7 mouse cellular contexts compared by ENCODE assay signal in genomic region chr2:30048101-30048501, GRCm38 (mm10). TPM values are rescaled to one million over a fixed set of nuclear protein-coding genes. Genes with fewer than 3 reads are reported as not detected.
DNase-seq lines count a peak whose midpoint lies in the region; ATAC-seq and TF ChIP-seq lines count a peak whose summit lies in the region.

No protein-coding gene starts in this region.

- H3K27me3 ChIP-seq in lung, embryonic 16.5 days (ENCODE audit: control insufficient read depth, insufficient read depth, low read depth, low read length) = no peaks in the 10 kb centered on the region
- no peaks in the 10 kb centered on the region for H3K27me3 ChIP-seq in embryonic facial prominence, embryonic 14.5 days (replicated peaks; ENCODE audit: control insufficient read depth, insufficient read depth, low read length)
- H3K27me3 ChIP-seq in limb, embryonic 11.5 days (ENCODE audit: control insufficient read depth, insufficient read depth, low read length) = no peaks in the 10 kb centered on the region
- H3K27me3 ChIP-seq in small intestine, adult 2 months (ENCODE audit: control insufficient read depth, insufficient read depth, low read length) = no peaks in the 10 kb centered on the region

- TF ChIP-seq POLR2A in small intestine, adult 2 months (IDR thresholded peaks at IDR 0.05; ENCODE audit: low read depth, low read length) = no peak

- no peak for TF ChIP-seq CTCF in small intestine, adult 2 months (IDR thresholded peaks at IDR 0.05; ENCODE audit: extremely low read depth, insufficient read length, insufficient replicate concordance, low read depth, low read length)

- H3K9me3 ChIP-seq in lung, embryonic 16.5 days (ENCODE audit: control insufficient read depth, low read length) = no peaks in the 10 kb centered on the region
- H3K9me3 ChIP-seq in embryonic facial prominence, embryonic 14.5 days (ENCODE audit: control insufficient read depth, low read length) = no peaks in the 10 kb centered on the region
- no peaks in the 10 kb centered on the region for H3K9me3 ChIP-seq in limb, embryonic 11.5 days (ENCODE audit: control insufficient read depth, low read length)

- no peak for DNase-seq in lung, postnatal 14 days
- no peak for DNase-seq in embryonic facial prominence, embryonic 14.5 days (ENCODE audit: low spot score)
- DNase-seq in limb, embryonic 11.5 days (ENCODE audit: low spot score) = no peak
- no peak for DNase-seq in retina, postnatal 1 day
- DNase-seq in testis, postnatal 10 days (ENCODE audit: low spot score) = no peak

- no peak for ATAC-seq in lung, embryonic 16.5 days (ENCODE audit: low read depth)
- ATAC-seq in embryonic facial prominence, embryonic 14.5 days (ENCODE audit: low read depth) = no peak
- no peak for ATAC-seq in limb, embryonic 11.5 days (ENCODE audit: insufficient number of reproducible peaks, low FRiP score, low TSS enrichment, low read depth)

- H3K4me3 ChIP-seq in lung, embryonic 16.5 days (ENCODE audit: low read length) = peak overlapping the region; percentile 75
- H3K4me3 ChIP-seq in embryonic facial prominence, embryonic 14.5 days (ENCODE audit: low read depth, low read length) = peak overlapping the region; percentile 69
- peak overlapping the region; percentile 59 for H3K4me3 ChIP-seq in limb, embryonic 11.5 days (ENCODE audit: low read depth, low read length)
- H3K4me3 ChIP-seq in small intestine, adult 2 months (ENCODE audit: low read depth, low read length) = peak overlapping the region; percentile 66

- 51% methylated on average over 11 of the region's 11 CpGs for WGBS in lung, embryonic 16.5 days
- 61% methylated on average over 11 of the region's 11 CpGs for WGBS in embryonic facial prominence, embryonic 14.5 days
- 59% methylated on average over 11 of the region's 11 CpGs for WGBS in limb, embryonic 11.5 days
- 35% methylated on average over 11 of the region's 11 CpGs for WGBS in small intestine, adult 2 months

- peak overlapping the region; percentile 71 for H3K4me2 ChIP-seq in lung, embryonic 16.5 days (ENCODE audit: low read depth, low read length)
- H3K4me2 ChIP-seq in embryonic facial prominence, embryonic 14.5 days (ENCODE audit: low read depth, low read length) = peak overlapping the region; percentile 69
- H3K4me2 ChIP-seq in limb, embryonic 11.5 days (ENCODE audit: low read depth, severe bottlenecking) = peak overlapping the region; percentile 66

- H3K4me1 ChIP-seq in lung, embryonic 16.5 days (replicated peaks; ENCODE audit: control insufficient read depth, insufficient read depth, low read length) = peaks cover 4% of the 10 kb centered on the region; the same call in 1 of the 2 replicates
- peaks cover 9% of the 10 kb centered on the region; the same call in 1 of the 2 replicates for H3K4me1 ChIP-seq in embryonic facial prominence, embryonic 14.5 days (ENCODE audit: control insufficient read depth, insufficient read depth, low read length)
- no peaks in the 10 kb centered on the region for H3K4me1 ChIP-seq in limb, embryonic 11.5 days (ENCODE audit: control insufficient read depth, insufficient read depth, low read length)
- no peaks in the 10 kb centered on the region for H3K4me1 ChIP-seq in small intestine, adult 2 months (ENCODE audit: control insufficient read depth, insufficient read depth, insufficient read length, low read length)

- H3K9ac ChIP-seq in lung, embryonic 16.5 days (ENCODE audit: low read length) = peak overlapping the region; percentile 82
- H3K9ac ChIP-seq in embryonic facial prominence, embryonic 14.5 days (ENCODE audit: low read depth, low read length) = peak overlapping the region; percentile 75
- peak overlapping the region; percentile 76 for H3K9ac ChIP-seq in limb, embryonic 11.5 days (ENCODE audit: low read length)

- H3K36me3 ChIP-seq in lung, embryonic 16.5 days (ENCODE audit: control insufficient read depth, insufficient read depth, low read length) = no peaks in the 10 kb centered on the region; the same call in 1 of the 2 replicates
- H3K36me3 ChIP-seq in embryonic facial prominence, embryonic 14.5 days (ENCODE audit: control insufficient read depth, insufficient read depth, low read length) = peaks cover 6% of the 10 kb centered on the region; the same call in 1 of the 2 replicates
- no peaks in the 10 kb centered on the region for H3K36me3 ChIP-seq in limb, embryonic 11.5 days (ENCODE audit: control insufficient read depth, insufficient read depth, low read length)
- no peaks in the 10 kb centered on the region for H3K36me3 ChIP-seq in small intestine, adult 2 months (ENCODE audit: control insufficient read depth, insufficient read depth, low read length)

- peak overlapping the region; percentile 77 for H3K27ac ChIP-seq in lung, embryonic 16.5 days (ENCODE audit: low read length)
- H3K27ac ChIP-seq in embryonic facial prominence, embryonic 14.5 days (replicated peaks; ENCODE audit: low read depth, low read length) = peak overlapping the region; percentile 94; the same call in 1 of the 2 replicates
- H3K27ac ChIP-seq in limb, embryonic 11.5 days (replicated peaks; ENCODE audit: low read depth, low read length) = no peak overlapping the region
- no peak overlapping the region for H3K27ac ChIP-seq in small intestine, adult 2 months (ENCODE audit: insufficient read depth, low read depth, low read length)

RNA-seq across cellular contexts. Expression of gene Wdr34, which starts 0.6 kb away (rescaled TPM):
- polyA plus RNA-seq in lung, embryonic 16.5 days (2015; fragmentation: Nextera tagmentation; extraction: Ambion mirVana) = 29.4 and 32.9 TPM in 2 replicates
- 29.0 and 33.7 TPM in 2 replicates for polyA plus RNA-seq in embryonic facial prominence, embryonic 14.5 days (2014; fragmentation: Nextera tagmentation; extraction: Ambion mirVana)
- 32.6 and 32.8 TPM in 2 replicates for polyA plus RNA-seq in limb, embryonic 11.5 days (2014; fragmentation: Nextera tagmentation; extraction: Ambion mirVana)
- polyA plus RNA-seq in small intestine, adult 2 months (2012; rRNA removed) = 7.5 and 8.3 TPM in 2 replicates

RNA-seq across cellular contexts. Expression of gene Set, which starts 9.1 kb away (rescaled TPM):
- 350 and 369 TPM in 2 replicates for polyA plus RNA-seq in lung, embryonic 16.5 days (2015; fragmentation: Nextera tagmentation; extraction: Ambion mirVana)
- polyA plus RNA-seq in embryonic facial prominence, embryonic 14.5 days (2014; fragmentation: Nextera tagmentation; extraction: Ambion mirVana) = 351 and 393 TPM in 2 replicates
- polyA plus RNA-seq in limb, embryonic 11.5 days (2014; fragmentation: Nextera tagmentation; extraction: Ambion mirVana) = 780 and 808 TPM in 2 replicates
- 19.2 and 40.4 TPM in 2 replicates for polyA plus RNA-seq in small intestine, adult 2 months (2012; rRNA removed)

RNA-seq across cellular contexts. Expression of gene Pkn3, which starts 29.4 kb away (rescaled TPM):
- 14.2 and 16.7 TPM in 2 replicates for polyA plus RNA-seq in lung, embryonic 16.5 days (2015; fragmentation: Nextera tagmentation; extraction: Ambion mirVana)
- polyA plus RNA-seq in embryonic facial prominence, embryonic 14.5 days (2014; fragmentation: Nextera tagmentation; extraction: Ambion mirVana) = 5.6 and 7.6 TPM in 2 replicates
- 9.0 and 10.6 TPM in 2 replicates for polyA plus RNA-seq in limb, embryonic 11.5 days (2014; fragmentation: Nextera tagmentation; extraction: Ambion mirVana)
- 4.9 and 7.8 TPM in 2 replicates for polyA plus RNA-seq in small intestine, adult 2 months (2012; rRNA removed)

RNA-seq across cellular contexts. Expression of gene Zdhhc12, which starts 45.3 kb away (rescaled TPM):
- polyA plus RNA-seq in lung, embryonic 16.5 days (2015; fragmentation: Nextera tagmentation; extraction: Ambion mirVana) = 32.0 and 33.5 TPM in 2 replicates
- 26.1 and 28.9 TPM in 2 replicates for polyA plus RNA-seq in embryonic facial prominence, embryonic 14.5 days (2014; fragmentation: Nextera tagmentation; extraction: Ambion mirVana)
- 32.1 and 34.1 TPM in 2 replicates for polyA plus RNA-seq in limb, embryonic 11.5 days (2014; fragmentation: Nextera tagmentation; extraction: Ambion mirVana)
- 81.4 and 175 TPM in 2 replicates for polyA plus RNA-seq in small intestine, adult 2 months (2012; rRNA removed)

Comparison
In these comparisons a context has a peak if more than half of its experiments do, and no peak if none do; other contexts are left out.
1. H3K27ac ChIP-seq: peak in lung, embryonic 16.5 days (single experiment) and embryonic facial prominence, embryonic 14.5 days (single experiment); none in limb, embryonic 11.5 days (single experiment) and small intestine, adult 2 months (single experiment).
2. Peak in every context shown above with its lines, with median percentiles within 50 percentile points of each other: H3K4me2 ChIP-seq, H3K4me3 ChIP-seq and H3K9ac ChIP-seq.